ENCODE assay signal across 21 mouse cellular contexts in the genomic region with DNA sequence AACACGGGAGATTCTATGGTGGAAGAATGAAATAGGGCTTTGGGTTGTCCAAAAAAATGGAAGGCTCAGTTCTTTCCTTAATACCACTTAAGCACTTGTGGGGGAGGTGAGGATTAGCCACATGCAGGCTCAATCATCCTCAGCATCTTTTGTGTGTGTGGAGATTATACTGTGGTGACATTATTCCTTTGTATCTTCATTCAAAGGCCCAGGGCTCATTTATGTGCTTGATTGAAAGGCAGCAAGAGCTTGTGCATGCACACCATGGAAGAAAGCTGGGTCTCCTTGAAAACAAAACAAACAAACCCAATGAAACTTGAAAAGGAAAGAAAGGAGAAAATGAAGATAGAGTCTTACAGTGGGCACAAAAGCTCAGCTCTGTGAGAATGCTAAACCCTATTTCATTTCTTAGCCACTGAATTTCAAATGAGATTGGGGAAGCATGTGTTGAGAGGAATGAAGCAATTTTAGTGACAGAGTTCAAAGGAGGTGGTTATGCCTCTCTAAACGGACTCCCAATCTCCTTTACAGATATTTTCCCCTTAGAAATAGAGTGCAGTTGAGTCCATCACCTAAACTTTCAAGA.
DNase-seq lines count a peak whose midpoint lies in the region; ATAC-seq and TF ChIP-seq lines count a peak whose summit lies in the region.
"Had no signal": no experiment of that assay in that cellular context is flagged by ENCODE, and none has a peak within 500 bp of the region (broad histone marks: within the 10 kb centered on the region; RNA-seq: fewer than 3 reads in every experiment).

No protein-coding gene starts in this region.

- peak; percentile 50 for DNase-seq in midbrain, embryonic 10.5 days (ENCODE audit: low spot score)
- no peak for DNase-seq in midbrain, postnatal 0 days (ENCODE audit: low spot score)
- peak; percentile 58 for DNase-seq in forebrain, embryonic 10.5 days (ENCODE audit: extremely low spot score, low spot score)
- no peak for DNase-seq in forebrain, postnatal 0 days
- DNase-seq in kidney, postnatal 10 days: no peak
- no peak for DNase-seq in heart, postnatal 10 days
- DNase-seq in left cerebral cortex, postnatal 36 days (ENCODE audit: low spot score in 2 of 2): no peak
- DNase-seq: adrenal gland, adult 2 months; B cell, adult 2 months; cerebellum, adult 9-10 months; heart, adult 18-20 months; kidney, postnatal 4 days; layer of hippocampus, adult 9-11 months; lung, adult 2 months; lung, postnatal 36 days; right cerebral cortex, adult 18-20 months; thymus, postnatal 25 days had no signal

- no peak overlapping the region for H3K4me2 ChIP-seq in midbrain, postnatal 0 days (ENCODE audit: low read depth, low read length, poor library complexity, severe bottlenecking)
- H3K4me2 ChIP-seq in forebrain, postnatal 0 days (ENCODE audit: low read depth): no peak overlapping the region
- no peak overlapping the region for H3K4me2 ChIP-seq in midbrain, embryonic 16.5 days (ENCODE audit: low read length)
- H3K4me2 ChIP-seq: heart, embryonic 15.5 days; liver, embryonic 11.5 days had no signal

- no peak for TF ChIP-seq CTCF in midbrain, postnatal 0 days (IDR thresholded peaks at IDR 0.05)
- no peak for TF ChIP-seq CTCF in forebrain, postnatal 0 days (IDR thresholded peaks at IDR 0.05; ENCODE audit: low read depth)

- intact Hi-C loops in heart, postnatal 10 days (cut with DNase I): no loop called here
- intact Hi-C loops in left cerebral cortex, postnatal 36 days (cut with DNase I): no loop called here

- no peak for ATAC-seq in midbrain, postnatal 0 days (ENCODE audit: low FRiP score)
- peak; percentile 59; the same call in 1 of the 2 replicates for ATAC-seq in forebrain, postnatal 0 days
- peak; percentile 84 for ATAC-seq in midbrain, embryonic 16.5 days
- ATAC-seq: intestine, embryonic 16.5 days had no signal

- no peak overlapping the region for H3K4me3 ChIP-seq in midbrain, embryonic 10.5 days
- H3K4me3 ChIP-seq in midbrain, postnatal 0 days (ENCODE audit: low read depth, low read length): no peak overlapping the region
- H3K4me3 ChIP-seq in forebrain, embryonic 10.5 days: no peak overlapping the region
- no peak overlapping the region for H3K4me3 ChIP-seq in forebrain, postnatal 0 days (ENCODE audit: low read depth, low read length)
- H3K4me3 ChIP-seq in midbrain, embryonic 16.5 days (ENCODE audit: low read depth, low read length): no peak overlapping the region
- H3K4me3 ChIP-seq: heart, embryonic 15.5 days had no signal

- H3K4me1 ChIP-seq in midbrain, embryonic 10.5 days: peaks cover 22% of the 10 kb centered on the region
- H3K4me1 ChIP-seq in midbrain, postnatal 0 days (ENCODE audit: insufficient read depth, low read length): no peaks in the 10 kb centered on the region
- peaks cover 21% of the 10 kb centered on the region for H3K4me1 ChIP-seq in forebrain, embryonic 10.5 days
- no peaks in the 10 kb centered on the region for H3K4me1 ChIP-seq in forebrain, postnatal 0 days (ENCODE audit: insufficient read depth)
- no peaks in the 10 kb centered on the region for H3K4me1 ChIP-seq in midbrain, embryonic 16.5 days (ENCODE audit: control insufficient read depth, insufficient read depth, low read length)
- H3K4me1 ChIP-seq: heart, embryonic 15.5 days had no signal

- 18% methylated on average over 2 of the region's 2 CpGs for WGBS in midbrain, embryonic 10.5 days
- 18% methylated on average over 2 of the region's 2 CpGs for WGBS in midbrain, postnatal 0 days
- WGBS in forebrain, embryonic 10.5 days: 18% methylated on average over 2 of the region's 2 CpGs
- 11% methylated on average over 2 of the region's 2 CpGs for WGBS in forebrain, postnatal 0 days
- WGBS in midbrain, embryonic 16.5 days: 5% methylated on average over 2 of the region's 2 CpGs

- peaks cover 81% of the 10 kb centered on the region for H3K27me3 ChIP-seq in midbrain, embryonic 10.5 days (ENCODE audit: low read depth, poor library complexity, severe bottlenecking)
- H3K27me3 ChIP-seq in midbrain, postnatal 0 days (ENCODE audit: insufficient read depth, low read length): no peaks in the 10 kb centered on the region; the same call in 1 of the 2 replicates
- H3K27me3 ChIP-seq in forebrain, embryonic 10.5 days (ENCODE audit: poor library complexity, severe bottlenecking): no peaks in the 10 kb centered on the region
- H3K27me3 ChIP-seq in forebrain, postnatal 0 days (ENCODE audit: insufficient read depth, low read length): no peaks in the 10 kb centered on the region
- peaks cover 3% of the 10 kb centered on the region; the same call in 1 of the 2 replicates for H3K27me3 ChIP-seq in midbrain, embryonic 16.5 days (ENCODE audit: control insufficient read depth, insufficient read depth, low read depth, low read length)
- H3K27me3 ChIP-seq: heart, embryonic 15.5 days had no signal

- H3K36me3 ChIP-seq in midbrain, embryonic 10.5 days: no peaks in the 10 kb centered on the region
- no peaks in the 10 kb centered on the region for H3K36me3 ChIP-seq in midbrain, postnatal 0 days (ENCODE audit: insufficient read depth, low read length)
- H3K36me3 ChIP-seq in forebrain, embryonic 10.5 days (replicated peaks): no peaks in the 10 kb centered on the region
- no peaks in the 10 kb centered on the region for H3K36me3 ChIP-seq in forebrain, postnatal 0 days (ENCODE audit: insufficient read depth)
- no peaks in the 10 kb centered on the region for H3K36me3 ChIP-seq in midbrain, embryonic 16.5 days (ENCODE audit: control insufficient read depth, insufficient read depth, low read length)
- H3K36me3 ChIP-seq: heart, embryonic 15.5 days had no signal

- no peak overlapping the region for H3K27ac ChIP-seq in midbrain, embryonic 10.5 days (replicated peaks)
- no peak overlapping the region for H3K27ac ChIP-seq in midbrain, postnatal 0 days (ENCODE audit: low read depth, low read length)
- peak overlapping the region; percentile 79 for H3K27ac ChIP-seq in forebrain, embryonic 10.5 days
- H3K27ac ChIP-seq in forebrain, postnatal 0 days (ENCODE audit: low read depth, low read length): no peak overlapping the region
- no peak overlapping the region for H3K27ac ChIP-seq in midbrain, embryonic 16.5 days (ENCODE audit: low read length)
- H3K27ac ChIP-seq: heart, embryonic 15.5 days had no signal

- H3K9ac ChIP-seq in midbrain, postnatal 0 days (replicated peaks; ENCODE audit: low read length, poor library complexity, severe bottlenecking): no peak overlapping the region
- H3K9ac ChIP-seq in forebrain, postnatal 0 days: no peak overlapping the region
- H3K9ac ChIP-seq in midbrain, embryonic 16.5 days (ENCODE audit: low read depth, low read length): no peak overlapping the region
- H3K9ac ChIP-seq: heart, embryonic 15.5 days had no signal

- H3K9me3 ChIP-seq in midbrain, embryonic 10.5 days (replicated peaks): no peaks in the 10 kb centered on the region
- H3K9me3 ChIP-seq in midbrain, postnatal 0 days (ENCODE audit: low read length): no peaks in the 10 kb centered on the region
- no peaks in the 10 kb centered on the region for H3K9me3 ChIP-seq in forebrain, embryonic 10.5 days
- no peaks in the 10 kb centered on the region for H3K9me3 ChIP-seq in forebrain, postnatal 0 days (ENCODE audit: low read length)
- H3K9me3 ChIP-seq in midbrain, embryonic 16.5 days (replicated peaks; ENCODE audit: control insufficient read depth, low read length, poor library complexity, severe bottlenecking): no peaks in the 10 kb centered on the region
- H3K9me3 ChIP-seq: heart, embryonic 15.5 days had no signal

Comparison
In these comparisons a context has a peak if more than half of its experiments do, and no peak if none do; other contexts are left out.
1. DNase-seq: peak in midbrain, embryonic 10.5 days (single experiment) and forebrain, embryonic 10.5 days (single experiment); none in midbrain, postnatal 0 days (single experiment), forebrain, postnatal 0 days (single experiment), kidney, postnatal 10 days (single experiment), heart, postnatal 10 days (0 of 2) and left cerebral cortex, postnatal 36 days (0 of 2).